Mouse (Mus musculus) liver, postnatal 0 days (tissue): ENCODE measurements at regions not wholly inside any gene's neighbourhood (a gene's known extent, or its start where the extent isn't known, plus 50 kb on each side); places are given as distances from the start of the nearest gene placed in this dataset.

Experiments
- CTCF ChIP-seq: sonication (generic); IDR thresholded peaks from 2 replicates; pipeline ENCODE4 v1.5.1; 2016; ENCODE audit warnings: antibody characterized with exemption, low read depth
- EP300 ChIP-seq: IDR thresholded peaks from 2 replicates; pipeline ENCODE4 v1.6.1; 2016; ENCODE audit warnings: antibody characterized with exemption, low read depth, mild to moderate bottlenecking

- TF ChIP-seq CTCF, result no peak
- TF ChIP-seq EP300, result no peak
Measured at GRCm38 (mm10) chr6:51015735-51016134, 361.5 kb upstream of the Npvf start.
